Mouse (Mus musculus) C2C12 (cell line): ENCODE measurements around the gene Ugcg. TPM values are rescaled to one million over a fixed set of nuclear protein-coding genes. Genes with fewer than 3 reads are reported as not detected.

Experiments used
- H3K27me3 ChIP-seq: one replicate; pipeline ENCODE4 v1.6.1; 2011; ENCODE audit not compliant: control insufficient read depth, insufficient read depth, insufficient read length
- H3K36me3 ChIP-seq: one replicate; pipeline ENCODE4 v1.6.1; 2011; ENCODE audit not compliant: control insufficient read depth, insufficient read depth
- H3K4me3 ChIP-seq: one replicate; pipeline ENCODE4 v1.5.1; 2011; ENCODE audit warnings: mild to moderate bottlenecking, control low read depth; ENCODE audit not compliant: poor library complexity, insufficient read depth, severe bottlenecking
- H3K79me2 ChIP-seq: one replicate; pipeline ENCODE4 v1.6.1; 2011; ENCODE audit not compliant: control insufficient read depth, insufficient read depth
- H3K79me3 ChIP-seq: one replicate; pipeline ENCODE4 v1.6.1; 2011; ENCODE audit warnings: low read depth, control low read depth
- H3ac ChIP-seq: one replicate; pipeline ENCODE3; 2011; ENCODE audit warnings: low read depth; ENCODE audit not compliant: control insufficient read depth, insufficient read length
- CEBPB ChIP-seq: IDR thresholded peaks from one replicate; pipeline ENCODE4 v1.6.1; 2011; ENCODE audit warnings: low read depth, mild to moderate bottlenecking, control low read depth, moderate library complexity
- CTCF ChIP-seq: IDR thresholded peaks from one replicate; pipeline ENCODE4 v1.5.1; 2011; ENCODE audit not compliant: control insufficient read depth, insufficient read depth, insufficient read length
- FOSL1 ChIP-seq: IDR thresholded peaks from one replicate; pipeline ENCODE4 v1.8.0; 2011; ENCODE audit warnings: mild to moderate bottlenecking, low read length; ENCODE audit not compliant: poor library complexity, insufficient read depth, severe bottlenecking
- MAX ChIP-seq: IDR thresholded peaks from one replicate; pipeline ENCODE4 v1.6.1; 2011; ENCODE audit warnings: mild to moderate bottlenecking, control low read depth
- MYOD1 ChIP-seq: IDR thresholded peaks from one replicate; pipeline ENCODE4 v1.6.1; 2011; ENCODE audit warnings: low read depth; ENCODE audit not compliant: control insufficient read depth, insufficient read length
- MYOG ChIP-seq: IDR thresholded peaks from one replicate; pipeline ENCODE4 v1.6.1; 2011; ENCODE audit not compliant: control insufficient read depth, insufficient read length; ENCODE audit errors: extremely low read depth
- USF1 ChIP-seq: IDR thresholded peaks from one replicate; pipeline ENCODE4 v1.6.1; 2011; ENCODE audit warnings: low read depth, mild to moderate bottlenecking, control low read depth, moderate library complexity
- polyA plus RNA-seq: library from polyadenylated mRNA; unstranded; fragments of >200 nt; fragmentation: generic; extraction: Trizol; gene quantifications from one replicate; pipeline ENCODE4 v1.2.1, GENCODE M21; 2012; ENCODE audit warnings: missing spikeins

The Ugcg gene
- polyA plus RNA-seq, 1 experiment, result 34.5 TPM

GRCm38 (mm10) chr4:59236362-59236761 is 47.3 kb downstream of the Ugcg start:
- H3K4me3 ChIP-seq, result no peak overlapping the region
- TF ChIP-seq FOSL1 (no peak), MAX (no peak), MYOG (no peak)
- no peaks in the 10 kb centered on the region for H3K79me2 ChIP-seq
- H3K79me3 ChIP-seq, result no peaks in the 10 kb centered on the region
- no peaks in the 10 kb centered on the region for H3K36me3 ChIP-seq
- H3ac ChIP-seq, result no peak overlapping the region
- H3K27me3 ChIP-seq, result no peaks in the 10 kb centered on the region

GRCm38 (mm10) chr4:59238641-59239311 is 49.7 kb downstream of the Ugcg start:
- Histone ChIP-seq H3K4me3 (no peak overlapping the region), H3K79me2 (no peaks in the 10 kb centered on the region), H3K36me3 (no peaks in the 10 kb centered on the region), H3K79me3 (no peaks in the 10 kb centered on the region), H3K27me3 (no peaks in the 10 kb centered on the region), H3ac (no peak overlapping the region)
- TF ChIP-seq MYOD1 (no peak), CEBPB (no peak), FOSL1 (no peak), USF1 (no peak), CTCF (no peak), MYOG (no peak), MAX (no peak)

DNA sequence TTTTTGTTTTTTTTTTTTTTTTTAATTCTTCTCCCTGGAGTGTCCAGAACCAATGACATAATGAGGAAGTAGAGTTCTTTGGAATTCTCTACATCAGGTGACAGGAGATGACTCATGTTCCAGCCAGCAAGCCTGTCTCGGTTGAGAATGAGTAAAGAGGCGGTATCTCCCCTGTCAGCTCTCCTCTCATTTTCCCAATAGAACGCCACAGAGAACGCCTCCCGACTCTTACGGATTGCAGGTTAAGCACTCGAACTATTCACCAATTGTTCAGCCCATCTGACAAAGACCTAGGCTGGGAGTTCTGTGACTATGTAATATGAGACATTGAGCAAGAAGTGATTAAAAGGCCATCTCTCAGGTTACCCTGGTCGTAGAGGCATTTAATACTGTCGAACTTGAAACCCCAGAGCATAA is 50.3 kb downstream of the Ugcg start:
- Histone ChIP-seq H3K36me3 (no peaks in the 10 kb centered on the region), H3K27me3 (no peaks in the 10 kb centered on the region), H3ac (no peak overlapping the region), H3K79me3 (no peaks in the 10 kb centered on the region), H3K79me2 (no peaks in the 10 kb centered on the region), H3K4me3 (no peak overlapping the region)
- no peak for TF ChIP-seq MYOG
- TF ChIP-seq CEBPB, result peak; percentile 61
- peak; percentile 56 for TF ChIP-seq FOSL1
- peak; percentile 32 for TF ChIP-seq MYOD1
- no peak for TF ChIP-seq CTCF
- peak; percentile 85 for TF ChIP-seq USF1

GRCm38 (mm10) chr4:59240160-59240559 is 51.1 kb downstream of the Ugcg start:
- TF ChIP-seq CTCF (no peak), MAX (no peak), MYOD1 (no peak), MYOG (no peak), USF1 (no peak), FOSL1 (no peak), CEBPB (no peak)
- Histone ChIP-seq H3K79me3 (no peaks in the 10 kb centered on the region), H3K79me2 (no peaks in the 10 kb centered on the region), H3K4me3 (no peak overlapping the region), H3K36me3 (no peaks in the 10 kb centered on the region), H3K27me3 (no peaks in the 10 kb centered on the region), H3ac (no peak overlapping the region)

DNA sequence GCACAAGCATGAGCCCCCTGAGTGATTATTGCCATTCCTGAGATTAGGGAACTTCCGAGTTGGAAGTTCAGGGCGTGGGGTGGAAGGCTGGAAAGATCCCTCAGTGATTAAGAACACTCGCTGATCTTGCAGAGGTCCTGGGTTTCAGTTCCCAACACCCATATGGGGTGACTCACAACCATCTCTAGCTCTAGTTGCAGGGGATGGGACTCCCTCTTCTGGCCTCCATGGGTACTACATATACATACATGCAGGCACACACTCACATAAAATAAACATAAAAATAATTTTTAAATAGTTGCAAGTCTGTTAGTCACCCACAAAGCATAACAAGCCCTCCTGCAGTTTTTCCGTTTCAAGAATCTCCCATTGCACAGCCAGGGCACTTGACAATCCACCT is 52.0 kb downstream of the Ugcg start:
- Histone ChIP-seq H3K79me2 (no peaks in the 10 kb centered on the region), H3K36me3 (no peaks in the 10 kb centered on the region), H3K27me3 (no peaks in the 10 kb centered on the region), H3K79me3 (no peaks in the 10 kb centered on the region), H3ac (no peak overlapping the region), H3K4me3 (no peak overlapping the region)
- TF ChIP-seq USF1, result no peak
- TF ChIP-seq MAX, result no peak
- no peak for TF ChIP-seq MYOG
- no peak for TF ChIP-seq MYOD1
- TF ChIP-seq CTCF, result no peak
- no peak for TF ChIP-seq CEBPB
- no peak for TF ChIP-seq FOSL1

GRCm38 (mm10) chr4:59242221-59242620 is 53.2 kb downstream of the Ugcg start:
- no peaks in the 10 kb centered on the region for H3K27me3 ChIP-seq
- H3ac ChIP-seq, result no peak overlapping the region
- H3K36me3 ChIP-seq, result no peaks in the 10 kb centered on the region
- no peaks in the 10 kb centered on the region for H3K79me3 ChIP-seq
- no peak for TF ChIP-seq MAX
- no peak for TF ChIP-seq USF1
- TF ChIP-seq CTCF, result no peak
- TF ChIP-seq FOSL1, result no peak
- TF ChIP-seq CEBPB, result no peak
- no peak for TF ChIP-seq MYOD1
- no peak for TF ChIP-seq MYOG
- H3K79me2 ChIP-seq, result no peaks in the 10 kb centered on the region
- H3K4me3 ChIP-seq, result no peak overlapping the region
